Mouse (Mus musculus) heart, postnatal 4 days (tissue): ENCODE results near the gene Abhd6. TPM values are rescaled to one million over a fixed set of nuclear protein-coding genes. Genes with fewer than 3 reads are reported as not detected.

ENCODE experiments used
- DNase-seq: peaks from one replicate; pipeline ENCODE4 v3.0.0; 2021
- total RNA-seq, 2 experiments: library from RNA; stranded (reverse); gene quantifications; 2 replicates each; pipeline ENCODE4 v1.2.3; 2021

The Abhd6 gene
- total RNA-seq, 2 experiments from 2014 or later, result 5.1 to 5.8 TPM

DNA sequence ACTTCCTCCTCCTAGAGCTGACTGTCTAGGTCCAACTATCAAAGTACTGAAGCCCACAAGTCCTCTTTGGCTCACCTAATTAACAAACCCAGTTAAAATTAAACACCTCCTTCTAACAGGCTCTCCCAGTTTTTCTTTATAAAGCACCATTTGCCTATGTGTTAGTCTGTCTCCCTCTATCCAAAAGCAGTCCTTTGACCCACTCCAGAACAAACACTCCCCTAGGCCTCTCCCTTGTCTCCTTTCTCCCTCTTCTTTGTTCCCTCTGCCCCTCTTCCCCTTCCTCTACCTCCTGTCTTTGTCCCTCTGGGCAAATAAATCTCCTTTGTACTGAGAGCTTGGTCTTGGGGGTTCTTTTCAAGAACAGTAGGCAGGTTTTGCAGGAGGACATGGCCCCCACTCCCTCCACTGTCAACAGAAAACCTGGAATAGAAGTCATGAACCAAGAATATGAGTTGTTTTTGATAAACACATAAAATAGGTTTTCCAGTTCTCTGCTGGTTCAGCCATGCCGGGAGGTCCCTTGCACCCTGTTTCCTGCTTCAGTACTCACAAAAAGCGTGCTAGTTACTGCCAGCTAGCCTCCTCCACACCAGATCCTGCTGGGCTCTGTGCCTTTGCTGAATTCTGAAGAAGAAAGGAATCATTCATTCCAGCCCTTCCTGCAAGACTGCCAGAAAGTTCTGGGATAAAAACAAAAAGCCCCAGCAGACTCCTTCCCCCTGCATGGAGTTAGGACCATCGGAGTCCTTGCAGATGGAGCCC lies 60.0 kb downstream of the Abhd6 start:
- DNase-seq, result peak; percentile 39

DNA sequence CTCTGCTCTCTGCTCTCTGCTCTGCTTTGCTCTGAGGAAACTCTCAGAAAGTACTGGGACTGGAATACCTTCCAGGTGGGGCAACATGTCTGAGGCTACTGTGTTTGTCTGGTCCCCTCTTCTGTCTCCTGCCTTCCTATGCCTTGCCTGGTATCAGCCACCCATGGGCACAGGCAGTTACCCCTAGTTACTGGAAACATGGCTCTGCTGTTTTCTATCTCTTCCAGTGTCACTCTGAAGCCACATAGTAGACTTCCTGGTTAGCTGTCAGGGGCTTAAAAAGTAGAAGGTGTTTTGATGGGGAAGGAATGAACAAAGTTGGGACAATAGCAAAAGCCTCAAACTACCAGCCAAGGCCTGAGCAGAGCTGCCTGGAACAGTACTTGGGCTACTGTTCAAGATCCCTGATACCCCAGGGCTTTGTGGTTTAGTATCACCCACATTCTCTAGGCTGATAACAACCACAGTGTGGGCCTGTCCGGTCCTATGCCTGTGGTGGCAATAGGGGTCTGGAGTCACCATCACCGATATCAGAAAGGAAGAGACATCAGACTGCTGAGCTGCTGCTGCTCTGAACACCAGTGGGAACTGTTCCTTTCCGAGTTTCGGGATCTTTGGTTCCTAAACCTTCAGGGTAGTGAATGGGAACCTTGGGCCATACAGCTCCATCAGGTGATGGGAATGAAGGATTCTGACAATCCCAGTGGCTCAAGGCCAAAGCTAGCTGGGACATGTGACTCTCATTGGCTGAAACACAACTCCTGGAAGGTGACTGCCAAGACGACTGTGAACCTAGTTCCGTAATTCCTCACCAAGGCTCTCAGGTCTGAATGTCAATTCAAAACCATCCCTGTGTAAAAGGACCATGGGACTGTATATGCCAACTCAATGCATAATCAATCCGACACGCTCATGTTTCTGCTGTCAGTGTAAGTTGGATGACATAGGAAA lies 61.4 kb downstream of the Abhd6 start:
- DNase-seq, result no peak

DNA sequence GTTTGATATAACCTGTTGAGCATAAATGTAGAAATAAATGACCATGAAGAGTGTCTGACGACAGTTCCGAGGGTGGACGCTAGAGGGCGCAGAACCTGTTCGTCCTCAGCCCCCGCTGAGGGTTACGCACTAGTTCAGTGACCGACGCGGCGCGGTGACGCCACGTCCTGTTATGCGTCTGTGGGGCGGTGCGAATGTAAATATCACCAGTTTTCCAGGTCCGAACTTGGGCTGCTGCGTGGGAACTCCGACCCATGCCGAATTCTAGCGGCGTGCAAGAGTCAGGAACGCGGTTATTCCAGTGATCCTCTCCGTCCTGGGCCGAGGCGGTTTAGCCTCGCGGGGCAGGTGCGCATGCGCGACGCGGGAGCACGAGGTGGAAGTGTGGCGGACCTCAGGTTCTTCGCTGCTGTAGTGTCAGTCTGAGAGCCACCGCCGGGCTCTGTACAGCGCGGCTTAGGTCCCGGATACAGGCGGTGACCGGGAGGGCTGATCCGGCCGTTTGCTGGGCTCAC lies 77.5 kb downstream of the Abhd6 start, which contains the start of gene Rpp14:
Gene Rpp14 (plus strand): TSS at position 203 of the 515 bp plus-strand sequence.
- peak; percentile 96 for DNase-seq

DNA sequence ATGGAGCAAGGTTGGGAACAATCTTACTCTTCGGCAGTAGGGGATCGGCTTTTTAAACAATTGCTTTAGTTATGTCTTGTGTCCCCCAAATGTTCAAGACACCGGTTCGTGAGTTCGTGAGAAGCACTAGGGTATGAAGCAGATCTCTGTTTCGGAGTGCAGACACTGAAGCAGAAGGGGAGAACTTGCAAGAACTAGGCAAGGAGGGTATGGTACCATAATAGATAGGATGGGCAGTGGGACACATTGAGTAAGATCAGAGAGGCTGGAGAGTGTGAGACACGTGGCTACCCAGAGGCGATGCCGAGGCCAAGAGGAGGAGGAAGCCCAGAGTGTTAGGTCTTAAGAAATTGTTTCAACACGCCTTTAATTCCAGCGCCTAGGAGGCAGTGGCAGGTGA lies 78.0 kb downstream of the Abhd6 start:
- DNase-seq, result peak; percentile 20

DNA sequence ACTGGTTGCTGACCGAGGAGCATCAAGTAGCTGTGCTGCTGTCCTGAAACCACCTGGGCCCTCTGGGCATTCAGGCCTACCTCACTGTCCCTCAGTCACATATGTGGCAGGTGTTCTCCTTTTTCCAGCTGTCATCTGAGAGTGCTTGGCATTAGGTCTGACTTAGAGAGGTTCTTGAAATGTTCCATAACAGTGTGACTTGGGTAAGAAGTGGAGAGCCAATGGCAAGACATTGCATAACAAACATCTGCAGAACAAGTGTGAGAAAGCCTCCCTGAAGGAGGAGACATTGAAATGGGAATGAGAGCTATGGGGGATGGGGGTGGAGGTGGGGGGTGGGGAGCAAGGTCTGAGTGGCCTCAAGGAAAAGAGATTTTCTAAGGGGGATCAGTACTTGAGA lies 80.2 kb downstream of the Abhd6 start:
- DNase-seq, result no peak

DNA sequence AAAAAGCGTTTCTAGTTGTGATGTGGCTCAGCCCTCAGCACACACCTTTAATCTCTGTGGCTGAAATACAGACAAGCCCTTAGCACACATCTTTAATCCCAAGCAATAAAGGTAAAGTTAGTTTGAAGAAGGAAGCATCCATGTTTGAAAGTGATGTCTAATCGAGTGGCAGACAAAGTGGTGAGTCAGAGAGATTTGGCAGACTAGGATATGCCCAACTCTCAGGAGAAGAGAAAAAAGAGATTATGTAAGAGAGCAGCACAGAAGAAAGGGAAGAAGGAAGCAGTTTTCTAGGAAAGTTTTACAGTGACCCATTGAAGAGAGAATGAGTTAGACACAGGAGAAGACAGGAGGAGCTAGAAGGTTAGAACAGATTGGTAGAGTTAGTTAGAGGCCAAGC lies 86.3 kb downstream of the Abhd6 start:
- no peak for DNase-seq

DNA sequence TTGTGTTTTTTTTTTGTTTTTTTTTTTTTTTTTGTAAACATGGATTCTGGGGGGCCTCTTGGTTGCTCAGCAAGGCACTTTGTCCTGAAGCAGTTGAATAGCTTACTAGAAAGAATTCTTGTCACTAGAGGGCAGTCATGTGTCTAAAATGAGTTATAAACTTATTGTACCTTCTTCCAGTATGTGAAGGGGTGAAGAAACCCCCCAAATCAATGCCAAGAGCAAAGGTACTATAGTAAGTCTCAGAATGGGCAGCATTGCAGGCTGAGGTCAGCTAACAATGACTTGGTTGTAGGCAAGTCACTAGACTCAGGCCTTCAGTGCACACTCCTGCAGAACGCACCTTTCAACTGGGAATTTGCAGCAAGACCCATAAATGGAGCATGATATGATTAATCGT lies 89.9 kb downstream of the Abhd6 start:
- DNase-seq, result no peak

DNA sequence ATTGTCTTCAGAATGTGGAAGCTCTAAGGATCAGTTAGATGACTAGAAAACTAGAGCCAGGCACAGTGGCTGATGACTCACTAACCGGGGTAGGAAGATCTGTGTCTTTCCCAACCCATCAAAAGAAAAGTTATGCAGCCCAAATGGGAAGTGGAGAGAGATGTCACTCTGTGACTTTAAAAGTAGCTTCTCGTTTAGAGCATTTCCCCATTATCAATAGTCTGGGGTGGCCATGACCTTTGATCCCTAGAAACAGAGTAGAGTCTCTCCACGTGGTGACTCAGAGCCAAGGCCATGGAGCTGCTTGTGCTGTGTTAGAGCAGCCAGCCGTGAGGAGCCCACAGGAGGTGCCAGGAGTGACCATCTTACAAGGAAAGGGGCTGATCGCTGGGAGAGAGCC lies 90.7 kb downstream of the Abhd6 start:
- no peak for DNase-seq

DNA sequence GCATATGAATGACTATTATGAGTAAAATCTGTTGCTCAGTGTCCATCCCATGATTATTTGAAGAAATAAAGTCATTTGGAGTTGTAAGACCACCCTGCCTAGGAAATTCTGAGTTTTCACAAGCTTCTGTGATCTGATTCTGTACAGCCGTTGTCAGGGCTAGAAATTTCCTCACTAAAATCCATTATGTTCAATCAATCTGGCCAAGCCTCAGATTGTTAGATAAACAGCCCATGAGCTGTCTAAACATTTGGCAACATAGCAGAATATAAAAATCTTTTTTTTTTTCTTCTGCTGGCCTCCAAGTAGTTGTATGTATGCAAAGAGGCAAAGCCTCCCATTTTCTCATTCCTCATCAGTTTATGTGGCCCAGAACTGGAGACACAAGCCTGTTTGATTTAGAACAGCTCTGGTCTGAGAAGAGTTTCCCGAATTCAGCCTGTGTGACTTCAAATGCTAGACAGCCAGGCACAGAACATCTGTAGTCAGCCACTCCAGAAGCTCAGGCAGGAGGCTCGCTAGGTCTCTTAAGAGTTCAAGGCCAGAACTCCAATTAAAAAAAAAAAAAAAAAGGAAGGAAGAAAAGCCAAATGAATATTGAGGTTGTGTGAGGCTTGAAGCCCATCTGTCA lies 92.3 kb downstream of the Abhd6 start:
- DNase-seq, result no peak

DNA sequence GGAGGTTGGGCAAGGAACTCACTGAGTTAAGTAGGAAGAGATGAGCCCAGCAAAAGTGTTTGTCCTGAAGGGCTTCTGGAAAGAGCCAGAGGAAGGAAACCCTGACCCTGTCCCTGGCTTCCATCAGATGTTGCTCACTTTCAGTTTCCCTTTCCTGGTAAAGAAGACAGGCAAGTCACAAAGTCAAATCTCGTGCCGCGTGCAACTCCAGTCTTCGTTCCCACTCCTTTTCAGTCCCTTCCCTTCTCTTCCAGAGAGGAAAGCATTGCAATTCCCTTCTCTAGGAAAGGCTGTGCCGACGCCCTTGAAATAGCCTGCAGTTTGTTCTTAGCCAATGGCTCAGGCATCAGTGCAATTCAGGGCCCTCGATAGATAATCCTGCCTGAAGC lies 92.9 kb downstream of the Abhd6 start:
- DNase-seq, result peak; percentile 18

DNA sequence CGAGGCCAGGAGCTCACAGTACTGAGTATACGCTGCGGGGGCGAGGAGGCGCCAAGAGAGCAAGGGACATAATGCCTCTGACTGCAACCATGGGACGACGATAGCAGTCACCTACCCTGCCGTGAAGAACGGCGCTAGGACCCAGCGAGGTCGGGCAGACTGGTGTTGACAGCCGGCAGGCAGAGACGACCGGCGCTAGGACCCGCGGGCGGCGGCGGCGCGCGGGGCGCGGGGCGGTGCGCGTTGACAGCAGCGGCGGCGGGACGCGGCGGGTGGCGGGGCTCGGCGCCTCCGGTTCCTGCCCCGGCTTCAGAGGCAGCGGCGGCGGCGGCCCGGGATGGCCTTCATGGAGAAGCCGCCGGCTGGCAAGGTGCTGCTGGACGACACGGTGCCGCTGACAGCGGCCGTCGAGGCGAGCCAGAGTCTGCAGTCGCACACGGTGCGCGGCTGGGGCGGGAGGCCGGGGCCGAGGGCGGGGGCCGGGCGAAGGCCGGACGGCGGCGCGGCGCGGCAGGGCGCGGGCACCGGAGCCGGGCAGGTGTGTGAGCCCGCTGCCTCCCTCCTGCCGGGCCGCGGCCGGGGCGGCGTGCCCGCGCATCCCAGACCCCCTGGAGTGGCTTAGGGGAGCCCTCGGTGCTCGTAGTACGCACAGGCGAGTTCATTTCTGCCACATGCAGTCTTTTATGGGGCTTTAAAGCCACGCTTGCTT lies 95.4 kb downstream of the Abhd6 start, which contains the start of gene Pxk:
Gene Pxk (plus strand): TSS at position 234 of the 709 bp plus-strand sequence.
- peak; percentile 92 for DNase-seq

DNA sequence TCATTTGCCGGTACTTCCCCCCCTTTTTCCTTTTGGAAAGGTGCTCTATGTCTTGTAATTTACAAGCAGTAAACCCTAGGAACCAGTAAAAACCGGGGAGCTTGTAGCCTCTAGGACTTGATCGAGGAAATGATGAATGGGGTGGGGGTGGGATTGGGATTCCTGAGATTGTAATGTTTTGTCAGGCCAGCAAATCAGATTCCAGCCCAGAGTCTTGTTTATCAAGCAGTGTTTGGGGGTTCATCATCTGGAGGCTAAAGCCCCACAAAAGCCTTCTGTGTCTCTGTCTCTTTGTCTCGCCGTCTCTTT lies 95.9 kb downstream of the Abhd6 start:
- DNase-seq, result no peak

DNA sequence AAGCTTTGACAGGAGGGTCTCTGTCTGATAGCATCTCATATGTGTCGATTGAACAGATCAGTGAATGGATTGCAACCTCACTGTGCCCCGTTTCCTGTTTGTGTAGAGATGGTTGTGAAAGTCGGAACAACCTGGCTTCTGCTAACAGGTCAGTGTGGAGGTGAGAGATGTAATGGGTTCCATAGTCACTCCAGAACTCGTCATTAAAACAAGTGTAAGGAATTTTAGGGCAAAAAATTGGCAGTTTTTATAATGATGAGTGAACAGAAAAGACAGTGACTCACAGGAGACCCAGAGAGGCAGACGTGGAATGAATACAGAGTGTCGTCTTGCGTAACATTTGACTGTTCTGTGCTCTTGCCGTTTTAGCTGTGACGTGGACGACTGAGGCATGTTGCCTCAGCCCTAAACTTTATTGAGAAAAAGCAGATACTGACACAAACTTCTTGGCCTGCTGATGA lies 96.9 kb downstream of the Abhd6 start:
- no peak for DNase-seq

DNA sequence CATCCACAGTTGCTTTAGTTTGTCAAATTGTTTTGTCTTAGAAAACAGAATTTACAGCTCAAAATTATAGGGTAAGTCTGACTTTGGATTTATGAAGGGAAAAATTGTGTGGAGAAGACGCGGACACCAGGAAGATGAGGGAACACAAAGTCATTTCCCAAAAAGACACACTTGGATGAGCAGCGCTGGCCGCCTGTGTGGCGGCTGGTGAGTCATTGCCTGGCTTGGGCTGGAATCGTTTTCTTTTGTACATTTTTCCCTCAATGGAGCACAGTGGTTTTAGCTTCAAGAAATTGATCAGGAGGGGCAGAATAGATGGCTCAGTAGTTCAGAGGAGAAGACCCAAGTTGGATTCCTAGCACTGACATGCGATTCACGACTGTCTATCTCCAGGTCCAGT lies 99.2 kb downstream of the Abhd6 start:
- DNase-seq, result no peak

DNA sequence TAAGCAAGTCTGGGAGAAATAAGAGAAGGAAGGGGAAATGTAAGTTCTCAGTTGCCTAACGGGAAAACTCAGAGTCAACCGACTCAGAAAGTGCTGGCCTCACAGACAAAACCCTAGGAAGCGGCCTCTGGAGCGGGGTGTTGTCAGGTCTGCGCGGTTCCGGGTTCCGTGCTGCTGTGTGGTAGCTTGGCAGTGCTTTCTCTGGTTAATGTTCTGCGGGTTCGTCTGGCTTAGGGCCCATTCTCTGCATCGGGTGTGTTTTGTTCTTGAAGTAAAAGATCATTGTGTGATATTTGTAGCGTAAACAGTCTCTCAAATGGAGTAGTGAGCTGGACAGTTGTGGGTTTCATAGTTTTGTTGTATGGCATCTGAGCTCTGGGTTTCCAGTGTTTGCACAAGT lies 100.0 kb downstream of the Abhd6 start:
- no peak for DNase-seq

Other genes starting within 250 kb of the Abhd6 start
- gene Gm26661, start 211.3 kb upstream of the Abhd6 start, total RNA-seq, result not detected
- gene Flnb, start 184.9 kb upstream of the Abhd6 start, total RNA-seq, result 10 to 100 TPM; 42.8 to 47.3 TPM
- gene Gm45521, start 45.6 kb upstream of the Abhd6 start, total RNA-seq, result not detected
- not detected for gene Dnase1l3, start 8.3 kb upstream of the Abhd6 start, total RNA-seq
- gene Rpp14, start 77.5 kb downstream of the Abhd6 start, total RNA-seq, result 10 to 100 TPM; 21.9 to 22.3 TPM
- 10 to 100 TPM; 20.9 to 21.0 TPM for gene Pxk, start 95.3 kb downstream of the Abhd6 start, total RNA-seq
- gene Pdhb, start 170.1 kb downstream of the Abhd6 start, total RNA-seq, result 100 to 1,000 TPM; 617 to 634 TPM
- gene Kctd6, start 211.2 kb downstream of the Abhd6 start, total RNA-seq, result 10 to 100 TPM; 13.2 to 14.1 TPM